Comparison of ENCODE assay signal across 23 mouse cellular contexts in the genomic region with DNA sequence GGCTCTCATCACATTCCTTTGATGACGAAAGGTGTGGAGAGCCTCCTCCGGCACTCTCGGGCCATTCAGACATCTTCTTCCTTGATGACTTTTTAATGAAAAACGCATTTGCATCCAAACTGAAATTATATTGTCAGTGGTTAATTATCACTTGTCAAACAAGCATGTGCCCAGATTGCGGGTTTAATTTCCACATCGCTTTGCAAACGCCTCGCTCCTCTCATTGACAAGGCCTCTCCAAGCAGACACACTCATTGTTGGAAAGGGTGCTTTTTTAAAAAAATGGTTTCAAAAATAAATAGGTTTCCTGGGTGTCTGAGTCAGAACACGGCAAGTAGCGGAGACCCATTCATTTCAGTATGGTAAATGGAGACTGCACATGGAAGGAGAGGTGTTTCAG.
DNase-seq lines count a peak whose midpoint lies in the region; ATAC-seq and TF ChIP-seq lines count a peak whose summit lies in the region.
"Had no signal": no experiment of that assay in that cellular context is flagged by ENCODE, and none has a peak within 500 bp of the region (broad histone marks: within the 10 kb centered on the region; RNA-seq: fewer than 3 reads in every experiment).

No protein-coding gene starts in this region.

- ATAC-seq in forebrain, postnatal 0 days: no peak
- no peak for ATAC-seq in forebrain, embryonic 16.5 days
- ATAC-seq: activated CD4-positive, CD25-positive, alpha-beta regulatory T cell, adult 4 months; CD4-positive, CD25-positive, alpha-beta regulatory T cell, adult 4 months; forebrain, embryonic 15.5 days; Patski had no signal

- H3K27ac ChIP-seq in forebrain, postnatal 0 days (ENCODE audit: low read depth, low read length): no peak overlapping the region
- H3K27ac ChIP-seq in forebrain, embryonic 16.5 days (ENCODE audit: low read length): no peak overlapping the region
- H3K27ac ChIP-seq: embryonic facial prominence, embryonic 10.5 days; embryonic facial prominence, embryonic 12.5 days; forebrain, embryonic 15.5 days had no signal

- no peak for TF ChIP-seq CTCF in forebrain, postnatal 0 days (IDR thresholded peaks at IDR 0.05; ENCODE audit: low read depth)
- TF ChIP-seq CTCF in brain, embryonic 14.5 days (IDR thresholded peaks at IDR 0.05; ENCODE audit: borderline replicate concordance, extremely low read depth, insufficient read depth, insufficient read length): no peak

- H3K9me3 ChIP-seq in forebrain, postnatal 0 days (ENCODE audit: low read length): no peaks in the 10 kb centered on the region
- no peaks in the 10 kb centered on the region for H3K9me3 ChIP-seq in forebrain, embryonic 16.5 days (ENCODE audit: control insufficient read depth, low read length)
- H3K9me3 ChIP-seq: embryonic facial prominence, embryonic 10.5 days; embryonic facial prominence, embryonic 12.5 days; forebrain, embryonic 15.5 days; G1E had no signal

- H3K4me3 ChIP-seq in forebrain, postnatal 0 days (ENCODE audit: low read depth, low read length): no peak overlapping the region
- H3K4me3 ChIP-seq in forebrain, embryonic 16.5 days (replicated peaks; ENCODE audit: low read length): no peak overlapping the region
- H3K4me3 ChIP-seq: embryonic facial prominence, embryonic 10.5 days; embryonic facial prominence, embryonic 12.5 days; forebrain, embryonic 15.5 days had no signal

- 45% methylated on average over 10 of the region's 10 CpGs for WGBS in forebrain, postnatal 0 days
- 61% methylated on average over 10 of the region's 10 CpGs for WGBS in forebrain, embryonic 16.5 days

- no peak overlapping the region for H3K9ac ChIP-seq in forebrain, postnatal 0 days
- H3K9ac ChIP-seq in forebrain, embryonic 16.5 days (replicated peaks; ENCODE audit: low read depth, low read length): no peak overlapping the region
- H3K9ac ChIP-seq: embryonic facial prominence, embryonic 12.5 days; forebrain, embryonic 15.5 days had no signal

- no peaks in the 10 kb centered on the region for H3K27me3 ChIP-seq in forebrain, postnatal 0 days (ENCODE audit: insufficient read depth, low read length)
- no peaks in the 10 kb centered on the region for H3K27me3 ChIP-seq in forebrain, embryonic 16.5 days (replicated peaks; ENCODE audit: control insufficient read depth, insufficient read depth, low read length)
- H3K27me3 ChIP-seq: embryonic facial prominence, embryonic 12.5 days; forebrain, embryonic 15.5 days had no signal

- DNase-seq in forebrain, postnatal 0 days: peak; percentile 37
- DNase-seq in left cerebral cortex, adult 9 months (ENCODE audit: low spot score in 2 of 2): peak; percentile 14
- DNase-seq in left cerebral cortex, postnatal 25 days (ENCODE audit: low spot score in 2 of 2): no peak
- DNase-seq in brain, adult 2 months (ENCODE audit: low read depth, low spot score): peak; percentile 68
- DNase-seq in brain, embryonic 14.5 days (ENCODE audit: low read depth): peak; percentile 61
- no peak for DNase-seq in retina, embryonic 14.5 days (ENCODE audit: low spot score)
- DNase-seq in urinary bladder, postnatal 25 days (ENCODE audit: low spot score): no peak
- DNase-seq: adrenal gland, adult 8-10 months; adrenal gland, postnatal 14 days; adrenal gland, postnatal 36 days; cerebellum, adult 11-12 months; cerebellum, adult 2 months; cerebellum, adult 9-10 months; cerebellum, postnatal 10 days; cerebellum, postnatal 25 days had no signal

- no peak overlapping the region for H3K4me2 ChIP-seq in forebrain, postnatal 0 days (ENCODE audit: low read depth)
- H3K4me2 ChIP-seq in forebrain, embryonic 16.5 days (ENCODE audit: low read length): no peak overlapping the region
- H3K4me2 ChIP-seq: embryonic facial prominence, embryonic 12.5 days; forebrain, embryonic 15.5 days had no signal

- TF ChIP-seq POLR2A in brain, embryonic 14.5 days (IDR thresholded peaks at IDR 0.05; ENCODE audit: borderline replicate concordance, extremely low read depth, insufficient read depth, insufficient read length, poor library complexity, severe bottlenecking): no peak

- no peaks in the 10 kb centered on the region for H3K4me1 ChIP-seq in forebrain, postnatal 0 days (ENCODE audit: insufficient read depth)
- no peaks in the 10 kb centered on the region for H3K4me1 ChIP-seq in forebrain, embryonic 16.5 days (replicated peaks; ENCODE audit: control insufficient read depth, insufficient read depth, low read length)
- H3K4me1 ChIP-seq: embryonic facial prominence, embryonic 12.5 days; forebrain, embryonic 15.5 days had no signal

- intact Hi-C loops in left cerebral cortex, postnatal 25 days (cut with DNase I): no loop called here

- no peaks in the 10 kb centered on the region for H3K36me3 ChIP-seq in forebrain, postnatal 0 days (ENCODE audit: insufficient read depth)
- H3K36me3 ChIP-seq in forebrain, embryonic 16.5 days (ENCODE audit: control insufficient read depth, insufficient read depth): no peaks in the 10 kb centered on the region
- H3K36me3 ChIP-seq: embryonic facial prominence, embryonic 10.5 days; embryonic facial prominence, embryonic 12.5 days; forebrain, embryonic 15.5 days; G1E had no signal

Comparison
In these comparisons a context has a peak if more than half of its experiments do, and no peak if none do; other contexts are left out.
1. DNase-seq: peak in forebrain, postnatal 0 days (single experiment), left cerebral cortex, adult 9 months (2 of 2), brain, adult 2 months (single experiment) and brain, embryonic 14.5 days (single experiment); none in left cerebral cortex, postnatal 25 days (0 of 2), retina, embryonic 14.5 days (single experiment) and urinary bladder, postnatal 25 days (single experiment).